Mouse (Mus musculus): ENCODE results near the gene Dap. TPM values are rescaled to one million over a fixed set of nuclear protein-coding genes. Genes with fewer than 3 reads are reported as not detected.
A peak's percentile ranks its signal among the peaks of the same experiment; 100 is the strongest.

Gene Dap
- total and polyA plus RNA-seq, 3 experiments, result 12.6 to 69.8 (median 15.1) TPM

- dilution Hi-C loops (cut with MboI; ENCODE audit: extremely low pct_ligation_motif_present, extremely low pct_unique_long_range_greater_than_20kb, low sequenced_read_pairs) (no loop called here), in situ Hi-C loops (cut with MboI; ENCODE audit: low pct_ligation_motif_present, low pct_unique_long_range_greater_than_20kb, low sequenced_read_pairs) (no loop called here)
- H3K27ac ChIP-seq (ENCODE audit: insufficient read depth, low read depth), result peak overlapping the region; percentile 73
- no peaks in the 10 kb centered on the region for H3K27me3 ChIP-seq (replicated peaks)
- H3K36me3 ChIP-seq (replicated peaks in 1 of 2; ENCODE audit: control insufficient read depth in 1 of 2, insufficient read depth in 1 of 2, low read length in 1 of 2), result peaks cover 64 to 87% of the 10 kb centered on the region in 2 experiments
- peaks cover 44% of the 10 kb centered on the region for H3K79me2 ChIP-seq (replicated peaks; ENCODE audit: control insufficient read depth, extremely low read depth, insufficient read depth, poor library complexity, severe bottlenecking)
- peak; percentile 39 for DNase-seq (ENCODE audit: extremely low read depth)
- peaks cover 17 to 75% of the 10 kb centered on the region in 2 experiments for H3K4me1 ChIP-seq (ENCODE audit: control insufficient read depth in 1 of 2, insufficient read depth in 2 of 2)
- H3K9ac ChIP-seq (ENCODE audit: insufficient read depth, low read depth), result 0 out of 2 replicates have a peak overlapping the region, but pooled peaks have one; percentile 9
- H3K4me2 ChIP-seq (ENCODE audit: insufficient read depth, low read depth, poor library complexity, severe bottlenecking), result peak overlapping the region; percentile 30
- peaks cover 12% of the 10 kb centered on the region for H3K9me3 ChIP-seq (replicated peaks; ENCODE audit: low read length)
- 0 out of 2 replicates have a peak, but pooled peaks have one; percentile 14 for TF ChIP-seq CHD1 (IDR thresholded peaks at IDR 0.05; ENCODE audit: low read depth, low read length)
- 0 out of 2 replicates have a peak, but pooled peaks have one; percentile 23 for TF ChIP-seq MAX (IDR thresholded peaks at IDR 0.05; ENCODE audit: low read length)
- no peak for TF ChIP-seq JUN (IDR thresholded peaks at IDR 0.05; ENCODE audit: insufficient read depth, low read depth, low read length)
- TF ChIP-seq RAD21 (IDR thresholded peaks at IDR 0.05; ENCODE audit: low read depth, low read length), result no peak; the same call in 1 of the 2 replicates
- TF ChIP-seq ELF1 (IDR thresholded peaks at IDR 0.05; ENCODE audit: low read depth, low read length), result 0 out of 2 replicates have a peak, but pooled peaks have one; percentile 15
- TF ChIP-seq JUND (conservative IDR thresholded peaks at IDR 0.05; ENCODE audit: low read depth, low read length), result no peak
- TF ChIP-seq IRF4 (IDR thresholded peaks at IDR 0.05; ENCODE audit: low read depth, low read length), result peak; percentile 33; the same call in 1 of the 2 replicates
- no peak for TF ChIP-seq SMC3 (IDR thresholded peaks at IDR 0.05; ENCODE audit: low read depth, low read length)
- no peak for TF ChIP-seq KAT2A (IDR thresholded peaks at IDR 0.05; ENCODE audit: insufficient replicate concordance, low read length)
- 0 out of 2 replicates have a peak, but pooled peaks have one; percentile 18 for TF ChIP-seq MEF2A (IDR thresholded peaks at IDR 0.05; ENCODE audit: borderline replicate concordance, low read depth, low read length)
- TF ChIP-seq TBP (conservative IDR thresholded peaks at IDR 0.05; ENCODE audit: low read depth, low read length), result no peak
- TF ChIP-seq ZNF384 (IDR thresholded peaks at IDR 0.05; ENCODE audit: low read depth, low read length), result peak; percentile 74
- TF ChIP-seq CTCF (conservative IDR thresholded peaks at IDR 0.05 in 1 of 2, IDR thresholded peaks at IDR 0.05 in 1 of 2; ENCODE audit: low read depth in 2 of 2, low read length in 2 of 2), result no peak
- TF ChIP-seq POLR2AphosphoS2 (IDR thresholded peaks at IDR 0.05; ENCODE audit: low read depth, low read length), result no peak
- peak; percentile 26; the same call in 1 of the 2 replicates for TF ChIP-seq ETS1 (conservative IDR thresholded peaks at IDR 0.05; ENCODE audit: low read depth, low read length)
- TF ChIP-seq GABPA (IDR thresholded peaks at IDR 0.05; ENCODE audit: insufficient replicate concordance, low read depth, low read length), result no peak
- no peak for TF ChIP-seq USF1 (IDR thresholded peaks at IDR 0.05; ENCODE audit: low read depth, low read length)
- TF ChIP-seq POLR2A (IDR thresholded peaks at IDR 0.05; ENCODE audit: low read depth, low read length), result 0 out of 2 replicates have a peak, but pooled peaks have one; percentile 14
- TF ChIP-seq MXI1 (IDR thresholded peaks at IDR 0.05; ENCODE audit: low read depth, low read length), result peak; percentile 14; the same call in 1 of the 2 replicates
- peak; percentile 45; the same call in 1 of the 2 replicates for TF ChIP-seq SIN3A (IDR thresholded peaks at IDR 0.05; ENCODE audit: low read length)
- peak; percentile 47; the same call in 1 of the 2 replicates for TF ChIP-seq TCF12 (IDR thresholded peaks at IDR 0.05; ENCODE audit: low read depth, low read length)
- TF ChIP-seq ZC3H11A (IDR thresholded peaks at IDR 0.05; ENCODE audit: low read depth, low read length), result no peak
- H3K4me3 ChIP-seq (replicated peaks in 1 of 3; ENCODE audit: low read depth in 2 of 3, low read length in 2 of 3, poor library complexity in 1 of 3), result no peak overlapping the region
These were observed 94.2 kb downstream of the Dap start for GRCm38 (mm10) chr15:31318158-31318955.

Measured in CH12.LX (cell line).